Mouse (Mus musculus) lung, postnatal 4 days (tissue): Measurements from ENCODE around the gene Gm5737.

Experiments used
- DNase-seq, 2 experiments: peaks; one replicate each; pipeline ENCODE4 v3.0.0; 2021

The Gm5737 gene

DNA sequence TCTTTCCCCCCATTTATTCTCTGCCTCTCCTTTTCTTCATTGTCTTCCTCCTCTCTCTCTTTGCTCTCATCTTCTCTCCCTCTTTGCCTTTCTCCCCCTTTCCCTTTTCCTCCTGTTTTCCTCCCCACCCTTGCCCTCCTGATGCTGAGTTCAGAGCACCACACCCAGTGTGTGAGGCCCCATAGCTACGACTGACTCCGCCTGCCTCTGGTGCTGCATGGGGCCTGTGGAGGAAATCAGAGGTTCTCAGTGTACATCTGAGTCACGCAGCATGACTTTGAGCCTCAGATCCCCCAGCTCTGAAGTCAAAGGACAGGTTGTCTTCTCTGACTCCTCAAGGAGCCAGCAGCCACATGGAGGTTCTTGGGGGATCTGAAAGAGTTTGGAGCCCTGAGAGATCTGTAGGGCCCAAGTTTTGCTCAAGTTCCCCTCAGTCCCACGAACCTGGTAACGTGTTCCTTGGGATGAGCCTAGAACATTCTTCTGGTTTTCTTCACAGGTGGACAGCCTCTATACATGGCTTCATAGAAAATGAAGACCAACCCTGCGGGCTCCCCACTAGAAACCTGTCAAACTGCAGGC is at the start of gene Gm5737:
Gm5737 (plus strand) TSS at position 532 of the 582 bp plus-strand sequence.
- no peak for DNase-seq

GRCm38 (mm10) chr7:120767369-120767768 is 44.8 kb upstream of the Gm5737 start:
- no peak for DNase-seq

DNA sequence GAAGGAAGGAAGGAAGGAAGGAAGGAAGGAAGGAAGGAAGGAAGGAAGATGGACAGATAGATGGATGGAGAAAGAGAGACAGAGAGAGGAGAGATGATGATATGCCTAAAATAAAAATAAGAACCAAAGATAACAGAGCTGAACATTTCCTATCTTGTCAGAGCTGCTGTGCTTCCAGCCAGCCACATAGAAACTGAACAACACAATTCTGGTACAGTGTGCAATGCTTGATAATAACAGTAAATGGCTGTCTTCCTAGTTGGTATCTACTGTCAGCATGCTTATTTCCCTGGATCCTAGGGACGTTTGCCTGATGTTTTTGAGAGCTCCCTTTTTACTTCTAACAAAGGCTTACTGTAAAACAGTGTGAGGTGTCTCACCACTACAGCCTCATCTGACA is 40.8 kb upstream of the Gm5737 start:
- DNase-seq, result no peak

- no peak for DNase-seq
These were observed 34.2 kb upstream of the Gm5737 start for GRCm38 (mm10) chr7:120778012-120778411.

GRCm38 (mm10) chr7:120795544-120795943 is 16.6 kb upstream of the Gm5737 start:
- DNase-seq, result no peak

- no peak for DNase-seq
These were observed 15.8 kb upstream of the Gm5737 start for GRCm38 (mm10) chr7:120796369-120796768.

GRCm38 (mm10) chr7:120803268-120803667 is 8.9 kb upstream of the Gm5737 start:
- no peak for DNase-seq

DNA sequence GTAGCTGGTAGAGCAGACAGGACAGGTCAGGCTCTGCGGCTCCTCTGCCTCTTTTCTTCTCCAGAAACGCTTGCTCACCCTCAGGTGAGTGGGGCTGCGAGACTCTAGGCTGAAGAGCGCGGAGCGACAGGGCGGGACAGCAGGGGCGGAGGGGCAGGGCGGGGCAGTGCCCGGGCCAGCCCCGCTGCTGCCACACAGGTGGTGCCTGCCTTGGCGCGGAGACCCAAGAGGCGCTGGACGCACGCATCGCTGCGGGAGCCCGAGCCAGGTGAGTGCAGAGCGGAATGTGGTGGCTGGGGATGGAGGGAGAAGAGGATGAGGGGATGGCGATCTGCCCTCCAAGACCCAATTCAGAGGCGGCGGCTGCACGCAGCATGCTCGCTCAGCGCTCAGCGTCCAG is 2.5 kb upstream of the Gm5737 start:
- DNase-seq, result peak in 1 of 2 experiments; percentile 26

DNA sequence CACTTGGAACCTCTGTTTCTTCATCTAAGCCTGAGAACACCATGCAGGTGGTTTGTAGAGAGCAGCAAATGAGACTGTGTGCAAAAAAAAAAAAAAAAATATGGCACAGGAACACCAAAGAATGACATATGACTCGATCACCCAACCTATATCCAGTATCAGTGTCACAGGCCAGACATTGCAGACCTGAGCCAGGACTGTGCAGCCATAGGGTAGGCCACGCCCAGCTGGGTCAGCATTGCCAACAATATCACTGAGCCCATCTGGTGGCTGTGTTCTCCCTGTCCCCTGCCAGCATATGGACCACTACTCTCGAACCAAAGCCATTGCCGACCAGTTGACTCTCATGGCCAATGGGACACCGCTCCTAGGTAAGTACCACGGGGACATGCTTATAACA is 5.4 kb downstream of the Gm5737 start:
- no peak for DNase-seq

DNA sequence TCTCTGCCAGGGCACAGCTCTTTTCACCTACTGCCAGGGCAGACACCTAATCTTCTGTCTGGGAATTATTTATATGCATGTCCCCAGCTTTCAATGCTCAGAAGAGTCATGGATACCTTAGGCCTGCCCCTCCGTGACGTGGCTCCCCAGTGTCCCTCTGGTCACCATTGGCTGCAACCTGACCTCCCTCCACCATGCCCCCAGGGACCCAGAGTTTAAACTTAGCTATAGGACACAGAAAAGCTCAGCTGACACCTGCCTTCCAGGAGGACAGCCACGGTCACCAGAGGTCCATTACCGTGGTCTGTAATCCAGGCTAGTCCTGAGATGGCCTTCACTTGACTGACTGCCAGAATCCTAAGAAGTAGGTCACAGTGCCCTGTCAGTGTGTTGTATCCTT is 7.2 kb downstream of the Gm5737 start:
- no peak for DNase-seq

GRCm38 (mm10) chr7:120823248-120823647 is 11.1 kb downstream of the Gm5737 start:
- peak; percentile 44 to 69 for DNase-seq

- DNase-seq, result no peak
These were observed 12.9 kb downstream of the Gm5737 start for GRCm38 (mm10) chr7:120825097-120825496.

DNA sequence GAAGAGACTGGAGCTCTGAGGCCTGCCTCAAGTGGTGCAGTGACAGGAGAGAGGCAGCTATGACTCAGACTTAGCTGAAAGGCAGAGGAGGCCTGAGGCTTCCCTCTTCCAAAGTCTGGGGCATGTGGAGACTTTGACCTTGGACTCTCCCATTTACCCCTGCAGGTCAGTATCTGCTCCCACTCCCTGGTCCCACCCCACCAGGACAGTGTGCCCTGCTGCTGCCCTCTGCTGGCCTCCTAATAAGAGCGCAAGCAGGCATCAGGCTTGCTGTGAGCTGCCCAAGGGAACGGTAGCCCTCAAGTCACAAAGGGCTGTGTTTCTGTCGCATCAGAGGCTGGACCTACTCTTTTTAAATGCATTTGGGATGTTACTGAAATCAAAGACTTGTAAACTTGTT is 14.2 kb downstream of the Gm5737 start:
- peak; percentile 40 to 58 for DNase-seq

DNA sequence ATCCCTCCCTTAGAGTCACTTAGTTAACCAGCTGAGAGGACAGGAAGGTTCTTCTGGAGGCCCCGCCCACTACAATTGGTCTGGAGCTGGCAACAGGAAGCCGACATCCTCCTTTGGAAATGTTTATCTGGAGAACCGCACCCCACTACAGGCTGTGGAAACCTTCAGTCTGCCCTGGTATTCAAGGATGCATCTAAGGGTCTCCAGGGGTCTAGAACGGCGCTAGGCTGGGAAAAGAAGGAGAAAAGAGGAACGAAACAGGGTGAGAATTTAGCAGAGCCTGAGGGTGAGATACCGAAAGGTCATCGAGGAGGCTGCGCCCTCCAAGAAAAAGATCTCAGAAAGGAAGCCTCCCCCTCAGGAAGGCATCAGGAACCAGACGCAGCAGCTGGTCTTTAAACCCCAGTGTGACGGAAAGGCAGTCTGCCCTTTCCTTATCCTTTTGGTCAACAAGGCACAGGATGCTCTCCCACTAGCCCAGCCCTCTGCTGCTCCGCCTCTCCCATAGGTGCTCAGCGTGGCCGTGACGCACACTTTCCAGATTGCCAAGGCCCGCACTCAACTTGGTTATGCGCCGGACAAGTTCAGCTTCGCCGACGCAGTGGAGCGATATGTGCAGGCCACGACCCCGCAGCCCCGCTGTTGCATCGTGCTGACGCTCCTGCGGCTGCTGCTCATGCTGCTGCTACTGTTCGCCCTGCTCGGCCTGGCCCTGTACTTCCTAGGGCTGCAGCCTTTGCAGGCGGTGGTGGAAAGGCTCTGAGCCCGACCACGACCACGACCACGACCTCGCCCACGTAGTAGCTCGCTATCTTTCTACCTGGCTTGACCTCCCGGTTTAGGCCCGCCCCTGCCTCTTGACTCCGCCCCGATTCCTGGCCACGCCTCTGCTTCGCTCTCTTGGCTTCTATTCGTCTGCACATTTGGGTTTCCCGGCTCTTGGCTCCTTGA is 18.5 kb downstream of the Gm5737 start:
- peak; percentile 82 for DNase-seq

GRCm38 (mm10) chr7:120834426-120834825 is 22.3 kb downstream of the Gm5737 start:
- DNase-seq, result no peak

DNA sequence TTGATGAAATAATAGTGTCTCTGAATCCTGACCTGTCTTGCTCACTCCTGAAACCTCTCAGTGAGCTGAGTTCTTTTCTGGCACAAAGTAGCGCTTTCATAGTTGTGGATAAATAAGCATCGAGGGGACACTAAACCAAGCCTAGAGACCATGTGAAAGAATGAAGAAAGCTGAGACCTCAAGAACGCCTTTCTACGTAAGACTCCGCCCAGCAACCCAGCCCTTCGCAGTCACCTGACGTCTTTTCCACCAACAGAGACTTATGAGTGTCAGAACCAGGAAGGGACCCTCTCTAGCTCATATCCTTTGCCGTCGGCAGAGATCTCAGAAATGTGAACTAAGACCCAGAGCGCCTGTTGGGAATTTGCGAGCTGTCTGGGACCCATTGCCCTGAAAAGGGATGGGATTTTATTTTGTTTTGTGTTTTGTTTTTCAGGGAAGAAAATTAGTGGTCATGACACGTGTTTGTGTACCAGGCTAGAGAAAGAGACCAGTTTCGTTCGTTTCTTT is 22.8 kb downstream of the Gm5737 start:
- DNase-seq, result peak; percentile 76 to 78

DNA sequence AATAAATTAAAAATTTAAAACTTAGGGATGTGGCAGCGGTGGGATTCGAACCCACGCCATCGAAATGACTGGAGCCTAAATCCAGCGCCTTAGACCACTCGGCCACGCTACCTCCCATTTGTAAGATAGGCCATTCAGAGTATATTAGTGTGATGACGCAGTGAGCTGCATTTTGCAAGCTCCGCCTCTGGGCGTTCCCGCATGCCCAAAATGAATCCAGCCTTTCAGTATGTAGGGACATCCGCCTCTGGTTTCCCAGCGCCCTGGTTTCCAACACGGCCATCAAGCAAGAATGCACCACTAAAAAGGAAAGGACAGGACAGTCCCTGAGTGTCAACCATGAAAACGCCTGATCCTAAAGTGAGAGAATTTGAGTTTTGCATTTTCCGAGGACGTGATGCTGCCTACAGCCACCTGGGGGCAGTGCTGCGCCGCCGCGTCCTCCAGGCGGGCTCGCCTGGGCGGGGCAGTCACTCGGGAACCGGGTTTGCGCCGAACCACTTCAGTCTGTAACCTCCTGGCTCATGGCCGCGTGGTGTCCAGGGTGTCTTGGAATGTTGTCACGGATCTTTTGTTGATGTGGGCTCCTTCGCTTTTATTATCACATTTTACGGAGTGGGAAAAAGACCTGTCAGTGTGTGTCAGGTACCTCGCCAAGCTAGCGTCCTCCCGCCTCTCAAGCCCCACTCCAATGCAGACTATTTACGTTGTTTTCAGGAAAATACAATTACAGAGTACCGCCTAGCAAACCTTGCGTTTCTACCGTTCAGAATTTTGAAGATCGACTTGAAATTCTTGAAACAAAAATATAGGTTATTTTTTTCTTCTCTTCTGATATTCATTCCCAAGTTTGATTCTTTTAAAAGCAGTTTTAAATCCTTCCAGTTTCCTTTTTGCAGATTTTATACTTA is 23.5 kb downstream of the Gm5737 start:
- DNase-seq, result peak; percentile 90 to 96

GRCm38 (mm10) chr7:120836361-120836760 is 24.2 kb downstream of the Gm5737 start:
- no peak for DNase-seq

- no peak for DNase-seq
These were observed 26.4 kb downstream of the Gm5737 start for GRCm38 (mm10) chr7:120838436-120839160.

DNA sequence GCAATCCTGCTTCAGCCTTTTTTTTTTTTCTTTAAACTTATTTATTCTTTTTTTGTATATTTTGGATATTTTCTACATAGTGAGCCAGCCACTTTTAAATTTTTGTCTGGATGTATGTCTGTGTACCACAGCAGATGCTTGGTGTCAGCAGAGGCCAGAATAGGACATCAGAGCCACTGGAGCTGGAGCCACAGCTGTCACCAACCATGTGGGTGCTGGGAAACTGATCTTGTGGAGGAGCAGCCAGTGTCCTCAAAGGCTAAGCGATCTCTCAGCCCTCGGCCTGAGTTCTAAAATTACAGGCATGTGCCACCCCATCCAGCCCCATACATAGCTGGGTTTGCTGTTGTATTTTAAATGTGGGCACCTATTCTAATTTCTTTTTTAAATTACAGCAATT is 27.6 kb downstream of the Gm5737 start:
- no peak for DNase-seq

DNA sequence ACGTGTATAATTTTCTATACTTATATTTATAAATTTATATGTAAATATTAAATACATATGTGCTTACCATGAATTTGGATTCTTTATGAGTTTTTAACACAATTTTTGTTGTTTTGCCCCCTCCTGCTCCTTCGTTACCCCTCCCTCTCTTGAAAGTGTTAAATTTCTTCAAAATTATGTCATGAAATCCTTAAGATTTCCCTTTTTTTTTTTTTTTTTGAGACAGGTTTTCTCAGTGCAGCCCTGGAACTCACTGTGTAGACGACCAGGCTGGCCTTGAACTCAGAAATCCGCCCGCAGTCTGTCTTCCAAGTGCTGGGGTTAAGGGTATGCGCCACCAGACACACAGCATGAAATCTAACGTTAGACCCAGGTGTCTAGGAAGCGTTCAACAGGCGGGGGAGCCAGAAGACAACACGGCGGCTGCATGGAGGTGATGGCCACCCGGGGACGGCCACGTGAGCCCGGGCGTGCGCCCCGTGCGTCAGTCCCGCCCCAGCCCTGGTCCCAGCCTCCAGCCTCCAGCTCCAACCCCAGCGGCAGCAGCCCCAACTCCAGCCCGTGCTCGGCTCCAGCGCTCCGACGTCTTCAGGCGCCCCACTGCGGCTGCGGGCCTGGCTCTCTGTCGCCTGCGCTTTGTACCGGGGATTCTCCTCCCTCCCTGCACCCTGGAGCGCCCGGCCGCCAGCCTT is 30.3 kb downstream of the Gm5737 start, which contains the start of gene Eef2k:
Eef2k (plus strand) TSS at position 487 of the 692 bp plus-strand sequence.
- peak; percentile 90 to 92 for DNase-seq
